Mouse (Mus musculus): ENCODE data around the gene Catsper4. TPM values are rescaled to one million over a fixed set of nuclear protein-coding genes. Genes with fewer than 3 reads are reported as not detected.
"Not testable (repeated sequence)": the region's sequence is repeated elsewhere in the genome, so short reads cannot be mapped to it uniquely, and the experiment has no call there.

Catsper4 gene
- polyA plus RNA-seq (2016; fragmentation: Nextera tagmentation; extraction: Ambion mirVana): not detected in 2 replicates

DNA sequence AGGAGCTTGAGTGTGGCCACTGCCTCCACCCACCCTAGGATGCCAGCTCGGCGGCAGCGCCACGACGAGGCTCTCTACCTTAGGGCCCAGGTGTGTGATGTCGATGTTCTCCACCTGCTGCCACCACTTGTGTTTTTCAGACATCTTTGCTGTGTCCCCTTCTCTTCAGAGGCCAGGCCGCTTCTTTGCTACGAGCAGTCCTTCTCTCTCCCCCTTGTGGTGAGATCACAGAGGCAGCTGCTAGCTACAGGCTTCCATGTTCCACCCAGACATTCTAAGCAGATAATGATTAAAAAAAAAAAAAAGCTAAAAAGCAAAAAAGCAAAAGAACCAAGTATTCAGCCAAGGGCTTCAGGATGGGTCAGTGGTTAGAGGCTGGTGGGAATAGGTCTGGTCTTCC, at the start of gene Catsper4:
Gene Catsper4 (minus strand): TSS at position 190 of the 400 bp plus-strand sequence.
- H3K4me3 ChIP-seq: no peak within 1 kb of the TSS
- H3K4me1 ChIP-seq: peaks cover 18% of the 10 kb centered on the region
- no peak within 1 kb of the TSS for H3K27ac ChIP-seq (replicated peaks)
- H3K27me3 ChIP-seq (ENCODE audit: low read depth, poor library complexity, severe bottlenecking): no peaks in the 10 kb centered on the region
- no peaks in the 10 kb centered on the region for H3K36me3 ChIP-seq
- DNase-seq (ENCODE audit: low spot score): no peak
- 73% methylated on average over 8 of the region's 8 CpGs for WGBS
- H3K9me3 ChIP-seq (replicated peaks): no peaks in the 10 kb centered on the region

DNA sequence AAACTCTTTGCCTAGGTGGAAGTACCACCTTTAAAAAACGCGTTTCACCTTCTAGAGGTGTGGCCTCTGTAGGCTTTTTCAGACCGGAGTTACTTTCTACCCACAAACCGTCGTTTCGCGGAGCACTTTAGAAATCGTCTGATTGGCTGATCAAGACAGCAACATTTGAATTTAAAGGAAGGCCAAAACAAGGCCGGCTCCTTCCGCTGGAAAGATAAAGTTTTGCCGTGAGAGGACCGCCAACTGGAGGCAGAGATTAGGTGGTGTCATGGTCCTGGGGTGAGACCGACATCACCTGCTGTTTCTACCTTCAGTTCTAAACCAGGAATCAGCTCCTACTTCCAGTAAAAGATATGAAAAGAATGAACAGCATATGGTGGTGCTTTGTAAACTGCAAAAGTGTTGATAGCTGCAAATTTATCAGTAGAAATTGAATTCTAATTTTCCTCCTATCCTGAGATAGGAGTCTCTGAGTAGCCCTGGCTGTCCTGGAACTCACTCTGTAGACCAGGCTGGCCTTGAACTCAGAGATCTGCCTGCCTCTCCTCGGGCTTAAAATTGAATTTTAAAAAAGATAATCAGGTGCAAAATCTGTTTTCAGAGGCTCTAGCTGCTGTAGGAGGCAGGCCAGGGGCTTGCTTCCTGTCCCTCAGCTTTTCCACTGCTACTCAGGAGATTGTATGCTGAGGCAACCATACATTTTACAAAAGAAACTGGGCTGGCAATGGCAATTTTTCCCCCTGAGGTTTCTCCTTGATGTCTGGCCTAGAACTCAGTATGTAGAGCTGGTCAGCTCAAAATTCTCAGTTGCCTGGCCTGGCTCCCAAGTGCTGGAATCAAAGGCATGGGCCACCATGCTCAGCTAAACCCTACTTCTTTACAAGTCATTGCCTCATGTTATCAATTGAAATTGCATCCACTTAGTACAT, 46.5 kb upstream of the Catsper4 start:
- peaks cover 33% of the 10 kb centered on the region for H3K36me3 ChIP-seq
- peaks cover 15% of the 10 kb centered on the region for H3K4me1 ChIP-seq
- peak overlapping the region; percentile 19 for H3K4me3 ChIP-seq
- H3K27ac ChIP-seq (replicated peaks): no peak overlapping the region; the same call in 1 of the 2 replicates
- no peaks in the 10 kb centered on the region for H3K9me3 ChIP-seq (replicated peaks)
- DNase-seq (ENCODE audit: low spot score): no peak
- H3K27me3 ChIP-seq (ENCODE audit: low read depth, poor library complexity, severe bottlenecking): no peaks in the 10 kb centered on the region
- WGBS: 5% methylated on average over 14 of the region's 14 CpGs

DNA sequence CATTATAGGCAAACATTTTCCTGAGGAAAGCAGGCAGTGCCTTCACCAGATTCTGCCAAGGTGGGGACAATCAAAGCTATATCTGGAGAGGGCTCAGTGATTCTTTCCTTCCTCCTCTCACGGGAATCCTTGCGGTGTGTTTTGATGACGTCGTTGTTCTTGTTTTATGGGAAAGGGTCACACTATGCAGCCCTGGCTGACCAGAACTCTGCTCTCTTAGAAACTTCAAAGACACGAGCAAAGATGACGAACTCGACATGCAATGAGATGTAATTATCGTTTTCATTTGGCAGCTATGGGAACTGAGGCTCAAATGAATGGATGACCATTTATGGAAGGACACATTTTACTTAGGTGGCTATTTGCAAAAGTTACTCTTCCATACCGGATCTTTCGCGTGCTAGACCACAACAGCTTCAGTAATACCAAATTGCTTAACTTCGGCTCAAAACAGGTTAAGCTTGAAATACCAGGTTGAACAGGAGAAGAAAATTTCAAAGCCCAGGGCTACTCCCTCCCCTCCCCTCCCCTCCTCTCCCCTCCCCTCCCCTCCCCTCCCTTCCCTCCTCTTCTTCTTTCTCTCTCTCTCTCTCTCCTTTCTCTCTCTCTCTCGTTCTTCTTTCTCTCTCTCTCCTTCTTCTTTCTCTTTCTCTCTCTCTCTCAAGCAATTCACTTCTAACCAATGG, 45.7 kb upstream of the Catsper4 start:
- peaks cover 15% of the 10 kb centered on the region for H3K4me1 ChIP-seq
- H3K9me3 ChIP-seq (replicated peaks): no peaks in the 10 kb centered on the region
- WGBS: 39% methylated on average over 13 of the region's 13 CpGs
- H3K36me3 ChIP-seq: peaks cover 25% of the 10 kb centered on the region
- DNase-seq (ENCODE audit: low spot score): no peak
- no peaks in the 10 kb centered on the region for H3K27me3 ChIP-seq (ENCODE audit: low read depth, poor library complexity, severe bottlenecking)
- H3K4me3 ChIP-seq: peak overlapping the region; percentile 19
- no peak overlapping the region; the same call in 1 of the 2 replicates for H3K27ac ChIP-seq (replicated peaks)

DNA sequence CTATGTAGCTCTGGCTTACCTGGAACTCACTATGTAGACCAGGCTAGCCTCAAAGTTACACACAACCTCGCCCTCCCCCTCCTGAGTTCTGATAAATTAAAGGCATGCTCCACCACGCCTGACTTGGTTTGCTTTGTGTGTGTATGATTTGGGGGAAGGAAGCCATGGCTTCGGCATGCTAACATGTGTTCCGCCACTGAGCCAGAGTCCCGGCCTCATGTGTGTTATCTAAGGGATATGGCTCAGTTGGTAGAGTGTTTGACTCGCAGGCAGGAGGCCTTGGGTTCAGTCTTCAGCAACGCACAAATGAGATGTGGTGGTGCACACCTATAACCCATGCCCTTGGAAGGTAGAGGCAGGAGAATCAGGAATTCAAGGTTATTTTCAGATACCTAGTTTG, 44.8 kb upstream of the Catsper4 start:
- Histone ChIP-seq H3K27ac (replicated peaks) (no peak overlapping the region), H3K4me1 (peaks cover 15% of the 10 kb centered on the region), H3K36me3 (peaks cover 16% of the 10 kb centered on the region), H3K9me3 (replicated peaks) (no peaks in the 10 kb centered on the region), H3K27me3 (ENCODE audit: low read depth, poor library complexity, severe bottlenecking) (no peaks in the 10 kb centered on the region), H3K4me3 (no peak overlapping the region)
- WGBS: 86% methylated on average over 7 of the region's 7 CpGs
- no peak for DNase-seq (ENCODE audit: low spot score)

DNA sequence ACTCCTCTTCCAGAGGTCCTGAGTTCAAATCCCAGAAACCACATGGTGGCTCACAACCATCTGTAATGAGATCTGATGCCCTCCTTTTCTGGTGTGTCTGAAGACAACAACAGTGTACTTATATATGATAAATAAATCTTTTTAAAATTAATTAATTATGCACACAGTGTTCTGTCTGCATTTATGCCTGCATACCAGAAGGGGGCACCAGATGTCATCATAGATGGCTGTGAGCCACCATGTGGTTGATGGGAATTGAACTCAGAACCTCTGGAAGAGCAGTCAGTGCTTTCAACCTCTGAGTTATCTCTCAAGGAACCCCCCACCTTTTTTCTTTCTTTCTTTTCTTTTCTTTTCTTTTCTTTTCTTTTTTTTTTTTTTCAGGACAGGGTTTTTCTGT, 42.4 kb upstream of the Catsper4 start:
- H3K9me3 ChIP-seq (replicated peaks); H3K4me3 ChIP-seq; H3K27ac ChIP-seq (replicated peaks); H3K36me3 ChIP-seq; H3K27me3 ChIP-seq (ENCODE audit: low read depth, poor library complexity, severe bottlenecking); DNase-seq (ENCODE audit: low spot score): not testable (repeated sequence)
- peaks cover 15% of the 10 kb centered on the region for H3K4me1 ChIP-seq

DNA sequence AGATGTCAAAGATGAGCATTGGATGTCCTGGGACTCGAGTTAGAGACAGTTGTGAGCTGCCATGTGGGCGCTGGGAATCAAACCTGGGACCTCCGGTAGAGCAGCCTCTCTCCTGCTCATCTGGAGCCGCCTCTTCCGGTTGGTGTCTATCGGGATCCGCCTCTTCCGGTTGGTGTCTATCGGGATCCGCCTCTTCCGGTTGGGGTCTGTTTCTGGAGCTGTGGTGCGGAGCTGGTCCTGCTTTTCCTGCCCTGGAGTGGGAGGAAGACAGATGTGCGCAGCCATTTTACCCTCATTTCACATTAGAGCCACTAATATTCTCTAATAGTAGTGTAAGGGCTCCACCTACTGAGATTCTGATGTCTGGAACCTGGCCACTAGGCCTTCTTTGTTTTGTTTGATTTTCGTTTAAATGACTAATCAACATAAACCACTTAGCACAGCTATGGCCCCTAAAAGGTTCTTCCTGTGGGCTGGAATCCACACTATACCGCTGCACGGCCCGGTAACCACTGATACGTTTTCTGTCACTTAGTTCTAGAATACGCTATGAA, 41.0 kb upstream of the Catsper4 start:
- no peak for DNase-seq (ENCODE audit: low spot score)
- Histone ChIP-seq H3K27ac (replicated peaks) (no peak overlapping the region), H3K4me1 (peaks cover 9% of the 10 kb centered on the region), H3K9me3 (replicated peaks) (no peaks in the 10 kb centered on the region), H3K27me3 (ENCODE audit: low read depth, poor library complexity, severe bottlenecking) (no peaks in the 10 kb centered on the region), H3K36me3 (no peaks in the 10 kb centered on the region), H3K4me3 (no peak overlapping the region)
- WGBS: 87% methylated on average over 19 of the region's 19 CpGs

DNA sequence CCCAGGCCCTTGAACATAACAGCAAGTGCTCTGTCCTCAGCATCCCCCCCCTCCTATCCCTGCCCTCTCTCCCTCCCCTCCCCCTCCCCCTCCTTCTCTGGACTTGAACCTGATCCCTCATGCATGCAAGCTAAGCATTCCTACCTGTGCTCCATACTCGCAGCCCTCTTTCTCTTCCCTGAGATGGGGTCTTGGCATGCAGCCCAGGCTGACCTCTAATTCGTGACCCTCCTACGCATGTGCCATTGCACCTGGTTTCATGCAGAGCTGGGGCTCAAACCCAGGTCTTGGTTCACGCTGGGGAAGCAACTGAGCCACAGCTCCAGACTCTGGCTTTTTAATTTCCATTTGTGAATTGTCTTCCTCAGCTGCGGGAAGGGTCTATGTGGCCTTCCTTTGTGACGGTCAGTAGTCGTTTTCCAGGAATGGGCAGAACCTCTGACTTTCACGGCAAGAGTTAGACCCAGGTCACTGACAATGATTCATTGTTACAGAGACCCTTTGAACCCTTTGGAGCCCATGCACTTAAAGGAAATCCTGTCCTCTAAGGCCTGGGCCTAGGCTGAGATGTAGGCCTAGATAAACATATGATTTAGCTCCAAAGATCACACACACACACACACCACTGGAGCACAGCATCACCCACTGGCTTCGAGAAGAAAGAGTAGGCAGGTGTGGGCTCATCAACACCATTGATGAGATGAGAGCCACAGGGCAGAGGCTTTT, 38.8 kb upstream of the Catsper4 start:
- H3K4me3 ChIP-seq: no peak overlapping the region
- 77% methylated on average over 9 of the region's 9 CpGs for WGBS
- no peak for DNase-seq (ENCODE audit: low spot score)
- H3K9me3 ChIP-seq (replicated peaks): no peaks in the 10 kb centered on the region
- H3K4me1 ChIP-seq: no peaks in the 10 kb centered on the region
- H3K27ac ChIP-seq (replicated peaks): no peak overlapping the region
- H3K36me3 ChIP-seq: no peaks in the 10 kb centered on the region
- no peaks in the 10 kb centered on the region for H3K27me3 ChIP-seq (ENCODE audit: low read depth, poor library complexity, severe bottlenecking)

DNA sequence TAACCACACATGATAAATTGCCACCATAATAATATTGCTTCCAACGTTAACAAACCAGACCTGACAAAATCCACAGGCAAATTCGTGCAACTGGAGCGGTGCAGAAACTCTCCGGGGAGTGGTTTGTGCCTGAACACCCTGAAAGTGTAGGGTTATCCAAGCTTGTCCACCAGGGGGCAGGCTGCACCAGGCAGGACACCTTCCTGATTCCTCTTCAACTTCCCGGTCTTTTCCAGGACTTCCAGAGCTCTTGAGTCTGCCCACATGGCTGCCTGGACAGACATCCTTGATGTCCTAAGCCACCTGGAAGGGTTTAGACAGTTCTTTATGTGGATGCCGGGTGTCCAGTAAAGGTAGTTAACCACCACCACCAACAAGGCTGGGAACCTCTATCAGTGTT, 36.0 kb upstream of the Catsper4 start:
- Histone ChIP-seq H3K36me3 (no peaks in the 10 kb centered on the region), H3K4me1 (peaks cover 8% of the 10 kb centered on the region), H3K27ac (replicated peaks) (no peak overlapping the region), H3K27me3 (ENCODE audit: low read depth, poor library complexity, severe bottlenecking) (no peaks in the 10 kb centered on the region), H3K9me3 (replicated peaks) (no peaks in the 10 kb centered on the region), H3K4me3 (no peak overlapping the region)
- WGBS: 36% methylated on average over 6 of the region's 6 CpGs
- DNase-seq (ENCODE audit: low spot score): peak; percentile 59

DNA sequence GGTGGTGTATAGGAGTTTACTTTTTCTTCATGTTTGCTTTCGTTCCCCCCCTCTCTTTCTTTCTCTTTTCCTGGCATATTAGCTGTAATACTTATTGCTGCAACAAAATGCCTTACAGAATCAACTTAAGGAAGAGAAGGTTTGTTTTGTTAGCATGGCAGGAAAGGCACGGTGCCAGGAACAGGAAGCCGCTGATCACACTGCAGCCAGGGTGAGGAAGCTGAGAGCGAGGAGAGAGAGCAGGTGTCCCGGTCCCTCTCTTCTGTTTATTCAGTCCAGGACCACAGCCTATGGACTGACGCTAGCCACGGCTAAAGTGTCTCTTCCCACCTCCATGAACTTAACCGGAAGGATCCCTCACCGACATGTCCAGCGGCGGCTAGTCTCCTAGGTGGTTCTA, 31.2 kb upstream of the Catsper4 start:
- H3K4me3 ChIP-seq: no peak overlapping the region
- H3K36me3 ChIP-seq: no peaks in the 10 kb centered on the region
- no peak for DNase-seq (ENCODE audit: low spot score)
- peaks cover 30% of the 10 kb centered on the region for H3K27me3 ChIP-seq (ENCODE audit: low read depth, poor library complexity, severe bottlenecking)
- peak overlapping the region; percentile 10; the same call in 1 of the 2 replicates for H3K27ac ChIP-seq (replicated peaks)
- no peaks in the 10 kb centered on the region for H3K9me3 ChIP-seq (replicated peaks)
- 59% methylated on average over 11 of the region's 11 CpGs for WGBS
- peaks cover 57% of the 10 kb centered on the region for H3K4me1 ChIP-seq

DNA sequence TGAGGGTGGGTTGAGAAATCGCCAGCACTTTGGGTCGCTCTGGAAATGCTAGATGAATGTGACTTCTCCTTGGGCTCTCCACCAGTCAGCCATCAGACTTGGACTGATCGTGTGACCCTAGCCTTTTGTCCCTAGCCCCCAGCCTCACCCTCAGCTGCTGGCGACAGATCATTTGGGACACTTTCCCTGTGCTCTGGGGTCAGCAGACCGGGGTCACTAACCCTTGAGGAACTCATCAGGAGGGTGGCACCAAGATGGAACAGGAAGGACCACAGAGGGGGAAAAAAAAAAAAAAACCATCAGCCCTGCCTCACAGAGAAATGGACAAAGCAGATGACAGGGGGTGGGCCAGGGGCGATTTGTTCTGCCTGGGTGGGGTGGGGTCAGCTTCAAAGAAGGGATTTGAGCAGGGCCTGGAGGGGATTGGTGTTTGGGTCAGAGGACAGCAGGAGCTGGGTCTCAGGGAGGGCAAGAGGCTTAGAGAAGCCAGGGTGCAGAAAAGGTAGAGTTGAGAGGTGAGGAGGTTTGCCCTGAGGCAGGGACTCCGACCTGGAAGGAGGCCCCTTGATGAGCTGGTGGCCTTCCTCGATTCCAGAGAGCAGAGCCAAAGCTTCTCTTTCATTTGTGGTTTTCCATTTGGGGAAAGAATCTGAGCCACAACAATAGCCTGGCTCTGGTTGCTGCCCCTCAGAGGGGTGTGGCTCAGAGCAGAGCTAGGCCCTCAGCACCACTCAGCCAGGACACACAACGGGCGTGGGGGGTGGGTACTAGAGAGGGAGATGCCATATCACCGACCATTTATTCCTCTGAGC, 30.2 kb upstream of the Catsper4 start:
- Histone ChIP-seq H3K4me1 (peaks cover 66% of the 10 kb centered on the region), H3K4me3 (peak overlapping the region; percentile 33), H3K9me3 (replicated peaks) (no peaks in the 10 kb centered on the region), H3K36me3 (no peaks in the 10 kb centered on the region), H3K27ac (replicated peaks) (peak overlapping the region; percentile 84), H3K27me3 (ENCODE audit: low read depth, poor library complexity, severe bottlenecking) (peaks cover 40% of the 10 kb centered on the region)
- peak; percentile 72 for DNase-seq (ENCODE audit: low spot score)
- 3% methylated on average over 11 of the region's 11 CpGs for WGBS

DNA sequence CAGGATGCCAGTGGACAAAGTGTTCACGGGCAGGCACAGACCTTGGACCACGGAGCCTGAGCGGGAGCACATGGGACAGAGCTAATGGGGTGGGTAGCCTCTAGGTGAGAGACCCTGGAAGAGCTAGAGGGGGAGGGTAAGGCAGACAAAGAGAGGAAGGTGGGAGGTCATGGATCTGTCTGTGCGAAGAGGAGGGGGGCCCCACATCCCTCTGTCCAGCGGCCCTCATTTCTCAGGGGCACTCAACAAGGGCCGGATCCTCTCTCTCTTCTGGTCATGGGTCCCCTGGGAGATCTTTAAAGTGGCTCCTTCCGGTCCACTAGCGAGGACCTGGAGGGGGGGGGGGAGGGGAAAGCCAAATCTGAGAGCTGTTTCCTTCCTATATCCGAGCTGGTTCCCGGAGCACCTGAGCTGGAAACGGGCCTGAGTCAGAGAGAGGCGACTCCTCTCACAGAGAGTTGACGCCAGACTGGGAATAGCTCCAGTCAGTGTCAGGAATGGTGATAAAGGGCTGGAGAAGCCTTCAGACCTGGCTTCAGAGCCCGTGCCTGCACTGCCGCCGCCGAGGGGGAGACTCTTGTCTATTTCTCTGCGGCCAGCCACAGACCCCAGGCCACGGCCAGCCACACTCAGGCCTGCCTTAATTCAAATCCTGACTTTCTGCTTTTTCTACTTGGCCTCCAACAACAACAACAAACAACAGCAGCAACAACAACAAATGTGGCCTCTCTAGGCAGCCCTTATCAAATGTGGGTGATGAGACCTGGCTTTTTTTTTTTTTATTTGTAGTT, 29.4 kb upstream of the Catsper4 start:
- Histone ChIP-seq H3K4me3 (peak overlapping the region; percentile 33), H3K27ac (replicated peaks) (peak overlapping the region; percentile 84), H3K9me3 (replicated peaks) (no peaks in the 10 kb centered on the region), H3K36me3 (no peaks in the 10 kb centered on the region), H3K27me3 (ENCODE audit: low read depth, poor library complexity, severe bottlenecking) (peaks cover 48% of the 10 kb centered on the region), H3K4me1 (peaks cover 74% of the 10 kb centered on the region)
- DNase-seq (ENCODE audit: low spot score): peak; percentile 55
- 3% methylated on average over 19 of the region's 19 CpGs for WGBS

Data from midbrain, embryonic 10.5 days (tissue).